Mouse (Mus musculus) spleen, adult 2 months (tissue): ENCODE data around the gene Spock2.

Experiments
- CTCF ChIP-seq: fragments of 200-500 bp; IDR thresholded peaks from 2 replicates; pipeline ENCODE4 v1.5.1; 2011; ENCODE audit warnings: mild to moderate bottlenecking, inconsistent platforms; ENCODE audit not compliant: insufficient read depth, insufficient read length, insufficient replicate concordance; ENCODE audit errors: extremely low read depth
- POLR2A ChIP-seq: fragments of 200-500 bp; IDR thresholded peaks from 2 replicates; pipeline ENCODE4 v1.6.1; 2011; ENCODE audit warnings: low read depth, low read length, inconsistent platforms

DNA sequence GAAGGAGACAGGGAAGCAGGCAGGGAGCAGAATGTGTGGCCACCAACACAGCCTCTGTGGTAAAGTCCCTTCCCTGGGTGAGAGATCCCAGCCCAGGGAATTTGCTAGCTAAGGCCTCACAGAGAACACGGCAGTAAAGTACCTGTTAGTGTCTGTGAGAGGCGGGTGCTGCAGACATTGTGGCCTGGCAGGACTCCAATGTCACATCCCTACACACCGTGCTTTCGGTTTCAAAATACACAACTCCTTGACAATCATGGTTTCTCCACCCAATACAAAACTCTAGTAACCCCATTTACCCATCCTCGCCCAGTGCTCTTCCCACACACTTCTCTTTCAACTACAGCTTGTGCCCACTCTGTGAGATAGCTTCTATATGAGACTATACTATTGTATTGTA lies 32.7 kb downstream of the Spock2 start:
- no peak for TF ChIP-seq CTCF
- no peak for TF ChIP-seq POLR2A
